Mouse (Mus musculus) layer of hippocampus, postnatal 10 days (tissue): ENCODE measurements around the gene Dscaml1. TPM values are rescaled to one million over a fixed set of nuclear protein-coding genes. Genes with fewer than 3 reads are reported as not detected.
A peak's percentile ranks its signal among the peaks of the same experiment; 100 is the strongest.

ENCODE experiments used
- DNase-seq, 2 experiments: peaks; one replicate each; pipeline ENCODE4 v3.0.0; 2021; ENCODE audit warnings: low spot score in 2 of 2
- total RNA-seq, 2 experiments: library from RNA; stranded (reverse); gene quantifications; 2 replicates each; pipeline ENCODE4 v1.2.3; 2021

Dscaml1 gene
- total RNA-seq, 2 experiments from 2014 or later, result 67.0 to 72.6 TPM

GRCm38 (mm10) chr9:45677236-45677781, 250.9 kb downstream of the Dscaml1 start:
- peak; percentile 44 to 57 for DNase-seq

GRCm38 (mm10) chr9:45677952-45678663, 251.7 kb downstream of the Dscaml1 start:
- peak; percentile 48 to 64 for DNase-seq

- DNase-seq, result peak in 1 of 2 experiments; percentile 57
Measured at GRCm38 (mm10) chr9:45678664-45679026, 252.2 kb downstream of the Dscaml1 start.

- no peak for DNase-seq
Measured at GRCm38 (mm10) chr9:45682461-45682998, 256.1 kb downstream of the Dscaml1 start.

GRCm38 (mm10) chr9:45693424-45694237, 267.2 kb downstream of the Dscaml1 start:
- DNase-seq, result no peak

GRCm38 (mm10) chr9:45694256-45694655, 267.8 kb downstream of the Dscaml1 start:
- DNase-seq, result no peak

- DNase-seq, result no peak
Measured at GRCm38 (mm10) chr9:45699171-45699570, 272.7 kb downstream of the Dscaml1 start.

GRCm38 (mm10) chr9:45703236-45703635, 276.8 kb downstream of the Dscaml1 start:
- no peak for DNase-seq

GRCm38 (mm10) chr9:45704441-45704840, 278.0 kb downstream of the Dscaml1 start:
- DNase-seq, result no peak

GRCm38 (mm10) chr9:45710300-45710699, 283.9 kb downstream of the Dscaml1 start:
- DNase-seq, result no peak

- DNase-seq, result no peak
Measured at GRCm38 (mm10) chr9:45715387-45715786, 289.0 kb downstream of the Dscaml1 start.

- DNase-seq, result no peak
Measured at GRCm38 (mm10) chr9:45719997-45720396, 293.6 kb downstream of the Dscaml1 start.

- DNase-seq, result no peak
Measured at GRCm38 (mm10) chr9:45731851-45732250, 305.4 kb downstream of the Dscaml1 start.

- no peak for DNase-seq
Measured at GRCm38 (mm10) chr9:45733246-45733645, 306.8 kb downstream of the Dscaml1 start.

GRCm38 (mm10) chr9:45739001-45739701, 312.7 kb downstream of the Dscaml1 start:
- DNase-seq, result peak; percentile 37 to 55

- peak; percentile 42 to 59 for DNase-seq
Measured at GRCm38 (mm10) chr9:45739702-45740583, 313.5 kb downstream of the Dscaml1 start.

GRCm38 (mm10) chr9:45740584-45740980, 314.2 kb downstream of the Dscaml1 start:
- peak; percentile 43 to 50 for DNase-seq

GRCm38 (mm10) chr9:45745451-45745850, 319.0 kb downstream of the Dscaml1 start:
- DNase-seq, result no peak

GRCm38 (mm10) chr9:45749917-45750316, 323.5 kb downstream of the Dscaml1 start:
- DNase-seq, result no peak

- peak; percentile 92 to 93 for DNase-seq
Measured at GRCm38 (mm10) chr9:45754452-45755091, 328.1 kb downstream of the Dscaml1 start.
